Mouse (Mus musculus) kidney, postnatal 36 days (tissue): ENCODE measurements around the gene Gm4869.
"Not testable (repeated sequence)": the region's sequence is repeated elsewhere in the genome, so short reads cannot be mapped to it uniquely, and the experiment has no call there.

ENCODE experiments used
- DNase-seq, 2 experiments: peaks; one replicate each; pipeline ENCODE4 v3.0.0; 2021 to 2022; ENCODE audit warnings: mixed read lengths in 2 of 2

Gm4869 gene

GRCm38 (mm10) chr5:140445345-140445744, at the start of gene Gm4869:
Gene Gm4869, plus strand, starts transcription at chr5:140445645.
- no peak for DNase-seq

GRCm38 (mm10) chr5:140396166-140396940, 49.1 kb upstream of the Gm4869 start:
- peak; percentile 42 to 77 for DNase-seq

GRCm38 (mm10) chr5:140402640-140403270, 42.7 kb upstream of the Gm4869 start:
- DNase-seq = peak; percentile 53 to 63

- DNase-seq = no peak
Observed at GRCm38 (mm10) chr5:140405126-140405525, 40.3 kb upstream of the Gm4869 start.

- peak in 1 of 2 experiments; percentile 20 for DNase-seq
Observed at GRCm38 (mm10) chr5:140406666-140407065, 38.8 kb upstream of the Gm4869 start.

GRCm38 (mm10) chr5:140408801-140409200, 36.6 kb upstream of the Gm4869 start:
- no peak for DNase-seq

GRCm38 (mm10) chr5:140411339-140411738, 34.1 kb upstream of the Gm4869 start:
- peak; percentile 73 to 89 for DNase-seq

GRCm38 (mm10) chr5:140414647-140415046, 30.8 kb upstream of the Gm4869 start:
- DNase-seq = no peak

- DNase-seq = peak; percentile 12 to 15
Observed at GRCm38 (mm10) chr5:140418106-140418488, 27.3 kb upstream of the Gm4869 start.

- peak; percentile 90 to 93 for DNase-seq
Observed at GRCm38 (mm10) chr5:140418489-140419441, 26.7 kb upstream of the Gm4869 start, which contains the start of gene Eif3b. Gene Eif3b, plus strand, starts transcription at chr5:140419328.

- no peak for DNase-seq
Observed at GRCm38 (mm10) chr5:140419442-140420080, 25.9 kb upstream of the Gm4869 start.

- no peak for DNase-seq
Observed at GRCm38 (mm10) chr5:140420616-140421015, 24.8 kb upstream of the Gm4869 start.

- DNase-seq = no peak
Observed at GRCm38 (mm10) chr5:140425016-140425783, 20.2 kb upstream of the Gm4869 start.

- not testable (repeated sequence) for DNase-seq
Observed at GRCm38 (mm10) chr5:140439117-140439516, 6.3 kb upstream of the Gm4869 start.

GRCm38 (mm10) chr5:140441406-140441805, 4.0 kb upstream of the Gm4869 start:
- DNase-seq = no peak

- no peak for DNase-seq
Observed at GRCm38 (mm10) chr5:140444012-140444411, 1.4 kb upstream of the Gm4869 start.

GRCm38 (mm10) chr5:140446054-140446453, 609 bp downstream of the Gm4869 start:
- no peak for DNase-seq

GRCm38 (mm10) chr5:140454488-140454887, 9.0 kb downstream of the Gm4869 start:
- no peak for DNase-seq

GRCm38 (mm10) chr5:140455466-140455865, 10.0 kb downstream of the Gm4869 start:
- DNase-seq = no peak

GRCm38 (mm10) chr5:140461476-140461875, 16.0 kb downstream of the Gm4869 start:
- DNase-seq = no peak

- not testable (repeated sequence) for DNase-seq
Observed at GRCm38 (mm10) chr5:140463151-140463550, 17.7 kb downstream of the Gm4869 start.

- DNase-seq = no peak
Observed at GRCm38 (mm10) chr5:140464943-140465342, 19.5 kb downstream of the Gm4869 start.
